Mouse (Mus musculus) T-helper 17 cell (primary cell): Measurements from ENCODE around the gene Gna12.

Experiments used
- in situ Hi-C, 2 experiments: fragments of 300-600 bp; cut with MboI, MseI; formaldehyde crosslinking; loops; 1 replicate in 1 of 2; 2 replicates in 1 of 2; pipeline ENCODE4 v1.15.1; 2025; ENCODE audit warnings: high pct_unique_total_duplicates in 2 of 2

Gna12 gene

DNA sequence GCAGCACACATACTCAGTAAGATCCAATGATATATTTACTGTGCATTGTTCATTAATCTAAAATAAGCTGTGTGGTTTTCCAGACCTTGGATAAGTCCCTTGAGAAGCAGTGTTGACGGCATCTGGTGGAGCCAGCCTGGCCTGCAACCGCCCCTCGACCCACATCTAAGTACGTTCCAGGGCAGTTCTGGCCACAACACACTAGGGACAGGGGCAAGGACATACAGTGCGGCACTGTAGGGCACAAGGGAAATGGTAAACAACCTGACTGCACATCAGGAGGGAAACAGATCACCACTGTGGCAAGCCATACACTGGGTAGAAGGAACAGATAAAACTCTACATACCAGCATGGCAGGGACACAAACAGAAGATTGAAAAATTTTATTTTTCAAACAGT is 28.4 kb downstream of the Gna12 start:
- in situ Hi-C loops = no loop called here

DNA sequence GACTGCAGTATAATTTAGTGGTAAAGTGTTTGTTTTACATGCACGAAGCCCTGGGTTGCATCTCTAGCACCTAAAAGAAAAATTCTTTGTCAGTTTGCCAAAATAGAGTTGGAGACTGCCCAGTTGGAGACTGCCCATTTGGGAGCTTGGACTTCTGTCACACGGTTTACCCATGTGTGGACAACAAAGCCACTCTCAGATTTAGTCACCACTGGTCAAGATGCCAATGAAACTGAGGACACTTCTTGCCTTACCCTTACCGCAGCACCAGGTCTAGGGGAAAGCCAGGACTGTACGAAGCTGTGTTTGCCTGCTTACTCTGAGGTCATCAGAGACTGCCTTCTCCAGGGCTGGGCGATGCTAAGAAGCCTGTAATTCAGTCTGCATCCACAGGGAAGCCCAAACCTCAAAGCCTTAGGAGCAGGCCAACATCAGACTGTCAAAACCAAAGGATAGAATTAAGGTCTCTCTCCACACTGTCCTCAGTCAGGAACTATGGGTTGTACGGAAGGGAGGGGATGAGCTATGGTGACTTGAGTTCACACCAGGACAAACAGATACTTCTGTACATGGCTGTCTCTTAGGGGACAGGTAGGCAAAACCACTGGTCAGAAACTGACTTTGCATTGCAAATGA is 29.8 kb downstream of the Gna12 start:
- in situ Hi-C loops = no loop called here

DNA sequence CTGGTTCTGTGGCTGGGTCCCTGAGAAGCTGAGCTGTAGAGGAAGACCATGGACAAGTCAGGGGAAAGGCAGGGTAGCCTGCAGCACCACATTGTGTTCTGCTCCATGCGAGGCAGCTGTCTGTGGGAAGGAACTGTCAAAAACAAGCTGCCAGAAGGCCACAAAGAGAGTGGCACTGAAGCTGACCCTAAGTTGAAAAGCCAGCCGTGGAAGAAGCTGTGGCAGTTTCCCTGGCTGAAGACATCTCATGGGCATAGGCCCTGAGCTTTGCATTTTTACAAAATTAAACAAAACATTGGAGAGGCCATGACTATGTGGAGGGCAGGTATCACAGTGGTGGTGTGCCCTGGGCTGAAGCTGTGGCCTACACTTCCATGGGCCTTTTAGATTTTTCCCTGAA is 31.0 kb downstream of the Gna12 start:
- in situ Hi-C loops = no loop called here

DNA sequence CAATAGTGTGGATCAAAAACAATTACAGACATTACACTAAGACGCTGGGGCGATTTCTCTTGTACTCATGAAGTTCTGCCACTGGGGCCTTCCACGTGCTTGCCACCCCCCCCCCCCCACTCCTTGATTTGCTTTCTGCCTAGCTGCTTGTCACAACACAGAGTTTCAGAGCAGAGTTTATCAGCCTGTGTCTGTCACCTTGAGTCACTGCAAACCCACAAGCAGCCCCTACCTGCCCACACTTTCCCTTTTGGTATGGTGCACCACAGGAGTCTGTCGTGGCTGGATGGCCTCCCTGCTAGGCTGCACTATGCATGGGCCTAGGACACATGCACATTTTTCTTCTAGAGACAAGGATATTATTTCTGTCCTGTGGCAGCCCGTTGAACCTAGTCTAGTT is 31.5 kb downstream of the Gna12 start:
- in situ Hi-C loops = no loop called here

DNA sequence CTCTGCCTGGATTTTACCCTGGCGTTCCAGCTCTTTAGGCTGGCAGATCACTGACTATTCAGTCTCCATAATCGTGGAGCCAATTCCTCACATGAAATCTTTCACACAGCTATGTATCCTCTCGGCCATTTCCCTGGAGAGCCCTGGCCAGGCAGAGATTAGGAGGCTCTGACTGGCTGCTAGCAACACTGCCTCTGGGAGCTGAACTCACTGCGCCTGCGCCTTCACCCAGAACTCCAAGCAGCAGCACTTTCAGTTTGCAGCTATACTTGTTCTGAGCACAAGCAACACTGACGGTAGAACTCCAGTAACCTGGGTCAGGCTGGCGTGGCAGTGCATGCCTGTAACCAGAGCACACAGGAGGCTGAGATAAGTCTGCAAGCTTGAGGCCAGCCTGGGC is 32.1 kb downstream of the Gna12 start:
- in situ Hi-C loops = no loop called here

DNA sequence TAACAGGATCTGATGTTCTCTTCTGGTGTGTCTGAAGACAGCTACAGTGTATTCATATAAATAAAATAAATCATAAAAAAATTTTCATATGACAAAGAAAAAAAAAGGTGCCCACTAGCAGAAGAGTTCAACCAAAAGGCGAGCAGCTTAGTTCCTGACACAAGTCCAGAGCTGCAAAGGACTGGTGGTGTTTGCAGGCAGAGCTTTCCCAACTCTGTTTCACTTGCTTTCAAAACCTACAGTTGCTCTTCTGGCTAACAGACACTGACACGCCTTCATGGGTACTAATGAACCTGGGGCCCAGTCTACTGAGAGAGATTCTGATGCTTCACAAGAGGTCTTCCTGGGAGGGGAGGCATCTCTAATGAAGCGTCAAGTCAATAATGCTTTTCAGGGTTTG is 34.2 kb downstream of the Gna12 start:
- in situ Hi-C loops = no loop called here

DNA sequence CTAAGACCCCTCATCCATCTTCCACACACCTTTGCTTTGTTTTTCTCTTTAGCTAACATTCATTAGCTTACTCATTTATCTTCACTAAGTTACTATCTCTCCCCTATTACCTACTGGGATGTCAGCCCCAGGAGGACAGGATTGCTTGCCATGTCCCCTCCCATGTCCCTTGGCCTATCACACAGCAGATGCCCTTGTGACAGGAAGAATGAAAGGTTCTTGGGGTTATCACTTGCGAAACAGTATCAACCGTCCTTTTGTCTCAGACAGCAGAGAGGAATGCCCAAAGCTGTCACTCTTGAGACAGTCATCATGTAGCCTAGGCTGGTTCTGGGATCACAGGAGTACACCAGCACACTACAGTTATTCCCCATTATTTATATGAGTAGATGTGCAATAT is 35.1 kb downstream of the Gna12 start:
- in situ Hi-C loops = no loop called here

DNA sequence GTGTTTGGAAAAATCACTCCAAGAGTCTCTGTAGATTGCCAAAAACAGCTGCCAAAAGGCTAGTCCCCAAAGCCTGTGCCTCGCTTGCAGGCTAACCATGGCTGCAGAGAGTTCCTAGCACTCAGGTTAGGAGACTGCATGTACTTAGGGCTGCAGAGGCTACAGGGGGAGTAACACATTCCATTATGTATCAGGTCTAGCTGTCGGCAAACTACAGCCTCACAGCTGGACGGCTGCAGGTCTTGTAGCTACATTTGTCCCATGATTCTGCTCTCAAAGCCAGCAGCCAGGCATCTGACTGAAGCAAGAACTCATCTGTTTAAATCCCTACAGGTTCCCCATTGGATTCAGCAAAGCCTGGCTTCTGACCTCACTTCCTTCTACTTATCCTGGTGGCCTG is 35.5 kb downstream of the Gna12 start:
- in situ Hi-C loops = no loop called here

DNA sequence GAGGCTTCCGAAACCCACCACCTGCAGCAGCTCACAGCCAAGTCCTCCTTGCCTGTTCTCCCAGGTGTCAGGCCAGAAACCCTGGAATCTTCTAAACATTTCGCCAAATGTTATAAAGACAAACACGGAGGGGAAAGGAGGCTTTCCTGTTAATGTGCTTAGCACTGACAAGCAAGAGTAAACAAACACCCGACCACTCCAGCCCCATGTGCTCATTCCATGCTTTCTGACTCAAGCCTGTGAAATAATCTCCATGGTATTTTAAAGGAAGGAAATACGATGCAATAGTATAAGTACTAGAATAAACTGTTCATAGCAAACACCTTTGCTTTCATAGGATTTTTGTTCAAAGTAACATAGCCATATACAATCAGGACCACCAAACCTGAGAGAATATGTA is 38.0 kb downstream of the Gna12 start:
- in situ Hi-C loops = no loop called here

DNA sequence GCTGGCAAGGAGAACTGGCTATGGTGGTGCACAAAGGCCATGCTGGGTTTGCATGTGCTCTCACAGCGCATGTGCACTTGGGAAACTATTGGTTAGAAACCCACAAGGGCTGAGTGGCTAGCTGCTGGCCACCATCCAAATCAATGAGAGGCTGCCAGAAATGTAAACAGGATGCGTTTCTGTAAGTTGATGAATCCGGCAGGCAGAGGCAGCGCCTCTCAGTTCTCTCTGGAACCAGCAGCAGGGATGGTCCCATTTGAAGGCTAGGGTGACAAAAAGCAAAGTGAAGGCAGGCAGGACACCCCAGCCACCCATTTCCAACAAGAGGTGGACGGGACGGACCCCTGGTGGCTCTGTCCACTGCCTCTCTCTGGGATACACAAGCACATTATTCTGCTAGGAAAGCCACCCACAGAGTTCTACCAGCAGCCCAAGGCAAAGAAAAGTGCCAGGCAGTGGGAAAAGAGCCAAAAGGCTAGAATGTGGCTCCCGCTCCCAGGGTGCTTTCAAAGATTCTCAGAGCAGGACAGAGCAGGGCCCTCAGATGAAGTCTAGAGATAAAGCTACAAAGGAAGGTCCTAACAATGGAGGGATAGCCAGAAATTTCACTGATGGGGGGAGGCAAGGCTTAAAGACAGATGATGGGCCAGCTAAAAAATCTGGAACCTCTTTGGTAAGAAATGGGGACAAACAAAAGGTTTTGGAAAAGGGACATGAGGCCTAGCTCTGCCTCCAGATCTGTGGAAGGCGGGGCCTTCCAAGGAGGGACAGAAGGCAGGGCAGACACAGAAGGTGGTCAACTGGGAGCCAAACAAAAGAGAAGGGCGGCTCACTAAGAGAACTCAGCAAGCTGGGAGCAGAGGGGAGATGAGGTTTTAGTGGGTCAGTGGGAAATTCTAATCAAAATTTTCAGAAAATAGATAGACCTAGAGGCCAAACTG is 39.0 kb downstream of the Gna12 start:
- in situ Hi-C loops = no loop called here

DNA sequence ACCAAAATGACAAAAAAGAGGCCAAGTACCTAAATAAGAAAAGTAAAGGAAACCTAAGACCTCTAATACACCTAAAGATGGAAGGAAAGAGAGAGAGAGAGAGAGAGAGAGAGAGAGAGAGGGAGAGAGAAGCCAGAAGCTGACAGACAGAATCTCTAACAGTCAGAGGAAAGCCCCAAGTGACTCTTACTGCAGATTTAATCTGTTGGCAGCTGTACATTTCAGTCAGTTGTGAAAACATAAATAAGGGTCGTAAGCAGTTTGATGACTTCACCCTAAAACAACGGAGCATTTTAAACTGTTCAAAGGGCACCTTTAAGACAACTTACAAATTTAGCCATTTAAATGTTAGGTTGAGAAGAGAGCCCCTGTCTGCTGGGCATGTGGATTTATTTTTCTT is 39.8 kb downstream of the Gna12 start:
- in situ Hi-C loops = no loop called here

DNA sequence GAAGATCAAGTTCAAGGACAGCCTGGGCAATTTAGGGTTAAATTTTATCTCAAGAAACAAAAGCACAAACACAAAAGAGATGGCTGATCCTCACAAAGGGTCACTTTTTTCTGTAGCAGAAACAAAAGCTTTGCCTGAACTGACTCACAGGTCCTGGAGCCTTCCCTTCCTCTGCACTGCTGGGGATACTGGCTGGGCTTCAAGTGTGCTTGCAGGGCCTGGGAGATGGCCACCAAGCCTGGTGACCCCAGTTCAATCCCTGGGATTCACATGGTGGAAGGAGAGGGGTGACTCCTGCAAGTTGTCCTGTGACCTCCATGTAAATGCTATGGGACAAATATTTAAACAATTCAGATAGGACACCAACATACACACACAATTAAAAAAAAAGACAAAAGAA is 40.7 kb downstream of the Gna12 start:
- in situ Hi-C loops = loop anchor here in 1 of 2 experiments (10.0 kb wide), 1 partner anchor 965 kb away; the partner anchor contains the start of genes Gm26938 and Psmg3

DNA sequence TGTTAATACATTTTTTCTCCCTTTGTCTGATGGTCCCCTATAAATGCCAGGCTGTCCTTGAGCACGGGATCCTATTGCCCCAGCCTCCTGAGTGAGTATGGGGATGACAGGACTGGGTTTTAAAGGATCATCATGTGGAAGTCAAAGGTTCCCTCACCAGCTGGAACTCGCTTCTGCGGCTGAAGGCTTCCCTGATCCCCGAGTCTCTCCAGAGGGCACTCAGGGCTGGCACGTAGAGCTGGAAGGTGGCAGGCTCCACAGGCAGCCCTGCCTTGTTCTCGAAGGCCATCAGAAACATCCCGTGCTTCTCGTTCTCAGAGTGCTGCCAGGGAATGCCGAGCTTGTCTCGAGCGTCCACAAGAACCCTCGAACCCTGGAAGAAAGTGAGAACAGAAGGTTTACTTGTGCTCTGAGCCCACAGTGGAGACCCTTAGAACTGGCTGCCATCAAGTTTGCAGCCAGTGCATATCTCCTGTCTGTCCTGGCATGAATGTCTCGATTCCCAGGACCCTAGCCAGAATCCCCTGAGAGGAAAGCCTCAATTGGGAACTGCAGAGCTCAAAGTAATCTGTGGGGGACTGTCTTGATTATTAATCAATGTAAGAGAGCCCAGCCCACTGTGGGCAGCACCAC is 44.9 kb downstream of the Gna12 start:
- in situ Hi-C loops = loop anchor here in 1 of 2 experiments (10.0 kb wide), 1 partner anchor 961 kb away; the partner anchor contains the start of genes Gm26938 and Psmg3

DNA sequence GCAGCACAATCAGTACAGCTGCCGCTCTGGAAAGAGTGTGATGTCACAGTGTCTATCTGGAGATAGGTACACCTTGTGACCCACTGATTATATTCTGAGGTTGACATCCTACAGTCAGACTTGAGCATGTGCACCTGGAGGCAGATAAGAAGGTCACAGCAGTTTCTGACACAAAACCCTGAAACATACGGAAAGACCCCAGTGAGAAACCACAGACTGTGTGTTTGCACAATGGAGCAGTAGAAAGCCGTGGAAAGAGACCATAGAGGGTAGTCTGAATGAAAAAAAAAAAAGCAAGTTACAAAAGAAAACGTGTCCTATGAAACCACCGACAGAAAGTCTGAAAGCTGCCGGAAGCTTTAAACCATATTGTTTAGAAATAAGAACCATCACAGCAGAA is 45.9 kb downstream of the Gna12 start:
- in situ Hi-C loops = loop anchor here in 1 of 2 experiments (10.0 kb wide), 1 partner anchor 959 kb away; the partner anchor contains the start of genes Gm26938 and Psmg3

DNA sequence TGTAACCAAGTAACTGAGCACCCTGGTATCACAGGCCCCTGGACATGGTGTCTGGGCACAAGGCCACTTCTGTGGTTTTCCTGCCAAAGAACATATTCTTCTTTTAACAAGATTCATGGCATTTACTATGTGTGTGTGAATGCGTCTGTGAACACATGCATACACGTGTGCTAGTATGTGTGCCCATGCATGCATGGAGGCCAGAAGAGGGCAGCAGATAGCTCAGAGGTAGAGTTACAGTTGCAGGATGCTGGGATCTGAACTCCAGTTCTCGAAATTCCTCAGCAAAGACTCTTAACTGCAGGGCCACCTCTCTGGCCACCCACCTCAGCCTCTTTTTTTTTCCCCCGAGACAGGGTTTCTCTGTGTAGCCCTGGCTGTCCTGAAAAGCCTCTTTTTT is 46.7 kb downstream of the Gna12 start:
- in situ Hi-C loops = loop anchor here in 1 of 2 experiments (10.0 kb wide), 1 partner anchor 959 kb away; the partner anchor contains the start of genes Gm26938 and Psmg3

DNA sequence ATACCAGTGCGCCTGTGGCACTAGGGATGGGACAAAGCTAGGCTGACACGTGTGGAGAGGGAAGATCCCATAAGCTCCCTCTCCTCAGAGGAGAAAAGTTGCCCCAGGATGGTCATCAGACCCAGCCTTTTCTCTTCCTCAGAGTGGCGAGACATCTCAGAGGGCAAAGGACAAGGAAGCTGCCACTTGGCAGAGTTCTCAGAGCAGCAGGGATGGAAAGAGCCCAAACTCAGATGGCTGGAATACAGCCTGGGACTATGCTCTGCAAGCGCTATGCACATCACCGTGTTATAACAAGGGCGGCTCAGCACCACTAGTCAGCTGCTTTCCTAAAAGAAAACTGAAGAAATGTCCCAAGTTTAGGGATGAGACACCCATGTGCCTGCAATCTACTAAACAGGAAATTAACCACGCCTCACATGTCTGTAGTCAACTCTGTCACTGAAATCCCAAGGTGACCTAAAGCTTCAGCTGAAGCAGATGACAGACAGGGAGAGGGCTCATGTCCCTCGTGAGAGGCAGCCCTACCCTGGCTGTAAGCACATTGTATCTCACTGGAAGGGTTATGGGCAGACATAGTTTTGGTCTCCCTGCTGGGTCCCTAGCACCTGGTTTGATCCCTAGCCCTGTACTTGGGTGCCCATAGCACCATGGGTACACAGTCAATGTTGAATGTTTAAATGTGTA is 48.2 kb downstream of the Gna12 start:
- in situ Hi-C loops = loop anchor here in 1 of 2 experiments (10.0 kb wide), 1 partner anchor 957 kb away; the partner anchor contains the start of genes Gm26938 and Psmg3

DNA sequence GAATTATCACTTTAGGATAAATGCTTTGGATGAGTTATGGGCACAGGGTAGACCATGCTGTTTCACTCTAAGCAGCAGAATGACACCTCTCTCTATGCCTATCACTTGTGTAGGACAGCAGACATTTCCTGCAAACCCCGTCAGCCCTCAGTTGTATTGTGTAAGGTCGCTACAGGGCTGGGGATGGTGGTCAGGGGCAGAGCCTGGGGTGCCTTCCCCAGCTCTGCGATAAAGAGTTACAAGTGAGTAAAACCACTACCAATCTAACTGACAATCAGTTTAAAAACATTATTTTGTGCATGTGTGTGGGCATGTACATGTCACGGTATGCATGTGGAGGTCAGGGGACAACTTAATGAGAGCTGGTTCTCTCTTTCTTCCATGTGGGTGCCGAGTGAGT is 49.1 kb downstream of the Gna12 start:
- in situ Hi-C loops = loop anchor here in 1 of 2 experiments (10.0 kb wide), 1 partner anchor 956 kb away; the partner anchor contains the start of genes Gm26938 and Psmg3

DNA sequence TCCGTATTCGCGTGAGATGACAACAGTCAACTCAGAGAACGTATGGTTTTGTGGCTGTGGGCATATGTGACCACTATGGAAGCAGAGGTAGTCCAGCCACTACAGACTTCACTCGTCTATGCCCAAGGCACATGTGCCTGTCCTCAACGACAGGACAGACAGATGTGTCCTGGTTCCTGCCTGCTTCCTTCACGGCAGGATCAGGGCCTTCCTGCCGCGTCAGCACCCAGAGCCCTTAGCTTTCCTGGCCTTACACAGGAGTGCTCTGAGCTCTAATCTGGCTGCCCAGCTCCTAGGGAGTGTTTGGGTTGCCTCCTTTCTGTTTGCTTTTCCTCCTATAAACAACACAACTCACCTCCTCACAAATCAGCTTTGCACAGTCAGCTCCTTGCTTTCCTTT is 53.3 kb downstream of the Gna12 start:
- in situ Hi-C loops = no loop called here

DNA sequence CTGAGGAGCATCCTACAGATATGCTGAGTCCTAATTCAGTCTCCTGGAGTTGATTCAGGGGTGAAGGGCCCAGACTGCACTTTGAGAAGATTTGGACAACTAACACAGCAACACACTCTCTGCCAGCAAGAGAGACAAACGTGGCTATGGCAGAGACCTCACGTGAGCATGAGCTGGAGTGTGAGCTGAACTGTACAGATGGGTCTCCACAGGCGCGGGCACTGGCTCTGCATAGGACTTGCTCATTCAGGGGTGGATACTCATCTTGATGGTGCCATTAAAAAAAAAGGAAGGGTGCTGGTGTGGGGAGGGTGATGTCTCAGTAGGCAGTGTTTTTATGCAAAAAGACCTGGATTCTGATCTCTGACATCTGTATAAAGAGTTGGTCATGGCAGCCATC is 55.1 kb downstream of the Gna12 start:
- in situ Hi-C loops = no loop called here

DNA sequence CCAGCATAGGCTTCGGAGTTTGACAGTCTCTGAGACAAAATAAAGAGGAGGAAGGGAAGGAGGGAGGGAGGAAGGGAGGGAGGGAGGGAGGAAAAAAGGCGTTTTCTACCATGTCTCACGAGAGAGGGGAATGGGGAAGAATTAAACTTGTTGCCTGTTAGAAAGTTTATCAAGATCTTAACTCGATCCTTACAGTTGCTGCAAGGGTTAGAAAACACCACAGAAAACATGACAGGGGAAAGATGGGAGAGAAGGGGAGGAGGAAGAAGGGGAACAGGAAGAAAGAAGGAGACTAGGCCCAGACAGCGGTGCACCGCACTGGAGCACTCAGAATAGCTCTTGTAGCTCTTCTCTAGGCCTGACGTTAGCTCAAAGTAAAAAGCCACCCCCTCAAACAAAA is 58.1 kb downstream of the Gna12 start:
- in situ Hi-C loops = no loop called here

DNA sequence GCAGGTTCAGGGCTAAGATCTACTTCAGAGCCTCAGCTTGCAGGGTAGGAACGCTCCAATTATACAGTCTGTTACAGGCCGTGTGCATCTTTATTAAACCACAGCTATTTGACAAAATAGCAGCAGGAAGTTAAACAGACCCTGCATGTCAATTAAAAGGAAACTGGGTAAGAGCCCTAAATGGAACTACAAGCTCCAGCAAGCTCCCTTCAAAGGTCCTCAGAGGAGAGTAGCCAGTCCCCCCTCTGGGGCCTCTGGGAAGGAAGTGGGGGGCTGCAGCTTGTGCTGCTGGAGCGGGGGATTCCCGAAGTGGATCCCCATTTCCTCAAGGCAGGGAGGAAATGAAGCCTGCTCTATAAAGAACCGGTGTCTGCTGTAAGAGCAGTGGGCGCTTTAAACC is 58.6 kb downstream of the Gna12 start:
- in situ Hi-C loops = no loop called here
